Mouse (Mus musculus) hindbrain, embryonic 13.5 days (tissue): ENCODE data around the gene Pitpnm3. TPM values are rescaled to one million over a fixed set of nuclear protein-coding genes. Genes with fewer than 3 reads are reported as not detected.

Experiments
- ATAC-seq: fragments of 200-750 bp; cut with Nextera tagmentation; 2 replicates; pipeline ENCODE4 v1.8.0; 2017; ENCODE audit warnings: moderate TSS enrichment; ENCODE audit not compliant: low FRiP score
- H3K27ac ChIP-seq: fragments of 300-500 bp; sonication (generic); 2 replicates; pipeline ENCODE4 v1.5.1; 2015; ENCODE audit warnings: inconsistent platforms, mild to moderate bottlenecking, moderate library complexity
- H3K27me3 ChIP-seq: fragments of 300-500 bp; sonication (generic); 2 replicates; pipeline ENCODE4 v1.6.1; 2015; ENCODE audit warnings: mild to moderate bottlenecking, inconsistent platforms
- H3K36me3 ChIP-seq: fragments of 300-500 bp; sonication (generic); 2 replicates; pipeline ENCODE4 v1.6.1; 2015; ENCODE audit warnings: mild to moderate bottlenecking, inconsistent platforms
- H3K4me1 ChIP-seq: fragments of 300-500 bp; sonication (generic); replicated peaks from 2 replicates; pipeline ENCODE4 v1.6.1; 2015; ENCODE audit warnings: inconsistent platforms
- H3K4me2 ChIP-seq: fragments of 300-500 bp; sonication (generic); 2 replicates; pipeline ENCODE4 v1.6.1; 2015; ENCODE audit warnings: inconsistent platforms, mild to moderate bottlenecking, moderate library complexity
- H3K4me3 ChIP-seq: fragments of 300-500 bp; sonication (generic); 2 replicates; pipeline ENCODE4 v1.5.1; 2015; ENCODE audit warnings: mild to moderate bottlenecking, inconsistent platforms
- H3K9ac ChIP-seq: fragments of 300-500 bp; sonication (generic); 2 replicates; pipeline ENCODE4 v1.6.1; 2015; ENCODE audit warnings: mild to moderate bottlenecking, inconsistent platforms
- H3K9me3 ChIP-seq: fragments of 300-500 bp; sonication (generic); 2 replicates; pipeline ENCODE4 v1.6.1; 2016; ENCODE audit warnings: inconsistent platforms
- WGBS: fragments of 180-500 bp; shearing (Covaris S2); methylation state at CpG from one replicate; pipeline ENCODE4 v1.1.7; 2015; 5-methylcytosine and 5-hydroxymethylcytosine counted together
- polyA plus RNA-seq: library from polyadenylated mRNA; unstranded; fragments of >200 nt; fragmentation: Nextera tagmentation; extraction: Ambion mirVana; gene quantifications from 2 replicates; pipeline ENCODE4 v1.2.1, GENCODE M21; 2015

The Pitpnm3 gene
- polyA plus RNA-seq, 1 experiment from 2014 or later = 1.9 TPM

GRCm38 (mm10) chr11:72132266-72132665 lies 3.3 kb downstream of the Pitpnm3 start:
- Histone ChIP-seq H3K9me3 (no peaks in the 10 kb centered on the region), H3K36me3 (no peaks in the 10 kb centered on the region), H3K4me3 (no peak overlapping the region), H3K4me2 (no peak overlapping the region), H3K27me3 (peaks cover 63% of the 10 kb centered on the region), H3K9ac (no peak overlapping the region), H3K27ac (no peak overlapping the region), H3K4me1 (peaks cover 57% of the 10 kb centered on the region)
- WGBS = 20% methylated on average over 3 of the region's 3 CpGs
- ATAC-seq = no peak

DNA sequence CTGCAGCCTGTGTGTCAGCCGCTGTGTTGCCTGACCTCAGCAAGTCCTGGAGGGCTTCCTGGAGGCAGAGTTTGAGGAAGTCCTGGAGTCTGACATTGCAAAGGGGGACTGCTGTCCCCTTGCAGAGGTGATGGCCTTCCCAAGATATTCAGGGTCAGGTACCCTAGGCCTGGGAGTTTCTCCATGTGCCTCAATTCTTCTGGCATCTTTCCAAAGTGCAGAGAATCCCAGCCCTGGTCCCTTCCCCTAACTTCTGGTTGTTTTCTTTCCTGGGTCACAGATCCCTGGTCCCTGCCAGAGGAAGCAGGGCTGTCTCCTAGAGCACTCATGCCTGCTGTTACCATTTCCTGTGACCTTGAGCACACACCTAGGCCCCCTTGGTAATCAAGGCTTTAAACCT lies 3.9 kb downstream of the Pitpnm3 start:
- 94% methylated on average over 1 of the region's 1 CpGs for WGBS
- Histone ChIP-seq H3K4me3 (no peak overlapping the region), H3K9me3 (no peaks in the 10 kb centered on the region), H3K9ac (no peak overlapping the region), H3K36me3 (no peaks in the 10 kb centered on the region), H3K27ac (no peak overlapping the region), H3K4me1 (peaks cover 57% of the 10 kb centered on the region), H3K4me2 (no peak overlapping the region), H3K27me3 (peaks cover 58% of the 10 kb centered on the region)
- ATAC-seq = no peak

DNA sequence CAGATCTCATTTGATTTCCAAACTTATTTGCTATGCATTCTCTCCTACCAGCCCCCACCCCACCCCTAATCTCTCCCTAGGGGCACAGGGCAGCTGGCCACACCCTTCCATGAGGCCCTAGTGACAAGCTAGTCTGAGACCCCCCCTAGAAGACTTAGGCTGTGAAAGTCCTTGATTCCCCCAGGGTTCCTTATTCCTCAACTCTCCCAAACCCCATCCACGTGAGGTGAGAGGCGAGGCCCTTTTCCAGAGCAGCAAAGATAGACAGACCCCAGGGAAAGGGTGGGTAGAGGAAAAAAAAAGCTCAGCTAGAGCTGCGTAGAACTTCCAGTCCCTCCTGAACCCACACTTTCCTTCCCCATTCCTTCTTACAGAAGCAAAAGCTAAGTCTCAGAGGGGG lies 4.7 kb downstream of the Pitpnm3 start:
- WGBS = 79% methylated on average over 3 of the region's 3 CpGs
- Histone ChIP-seq H3K27me3 (peaks cover 50% of the 10 kb centered on the region), H3K4me1 (peaks cover 49% of the 10 kb centered on the region), H3K4me2 (no peak overlapping the region), H3K27ac (no peak overlapping the region), H3K36me3 (no peaks in the 10 kb centered on the region), H3K9me3 (no peaks in the 10 kb centered on the region), H3K9ac (no peak overlapping the region), H3K4me3 (no peak overlapping the region)
- ATAC-seq = no peak

DNA sequence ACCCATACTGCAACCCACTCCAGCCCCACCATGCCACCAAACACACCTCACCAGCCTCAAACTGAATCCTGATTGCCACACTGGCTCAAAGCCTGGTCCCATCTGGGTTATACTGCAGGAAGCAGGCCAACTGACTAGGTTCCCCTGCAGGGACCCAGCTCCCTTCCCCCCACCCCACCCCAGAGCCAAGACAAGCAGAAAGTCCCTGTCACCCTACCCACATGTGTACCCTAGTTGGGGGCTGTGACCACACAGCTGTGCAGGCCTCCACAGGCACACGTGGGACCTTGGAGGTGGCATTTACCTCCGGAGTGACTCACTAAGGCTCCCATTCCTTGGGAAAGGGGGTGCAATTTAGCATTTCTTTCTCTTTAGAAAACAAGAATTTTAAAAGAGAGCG lies 5.1 kb downstream of the Pitpnm3 start:
- H3K4me2 ChIP-seq = no peak overlapping the region
- no peak for ATAC-seq
- H3K9ac ChIP-seq = no peak overlapping the region
- no peak overlapping the region for H3K27ac ChIP-seq
- no peaks in the 10 kb centered on the region for H3K36me3 ChIP-seq
- no peak overlapping the region for H3K4me3 ChIP-seq
- peaks cover 48% of the 10 kb centered on the region for H3K27me3 ChIP-seq
- no peaks in the 10 kb centered on the region for H3K9me3 ChIP-seq
- H3K4me1 ChIP-seq = peaks cover 47% of the 10 kb centered on the region
- WGBS = 74% methylated on average over 3 of the region's 3 CpGs

DNA sequence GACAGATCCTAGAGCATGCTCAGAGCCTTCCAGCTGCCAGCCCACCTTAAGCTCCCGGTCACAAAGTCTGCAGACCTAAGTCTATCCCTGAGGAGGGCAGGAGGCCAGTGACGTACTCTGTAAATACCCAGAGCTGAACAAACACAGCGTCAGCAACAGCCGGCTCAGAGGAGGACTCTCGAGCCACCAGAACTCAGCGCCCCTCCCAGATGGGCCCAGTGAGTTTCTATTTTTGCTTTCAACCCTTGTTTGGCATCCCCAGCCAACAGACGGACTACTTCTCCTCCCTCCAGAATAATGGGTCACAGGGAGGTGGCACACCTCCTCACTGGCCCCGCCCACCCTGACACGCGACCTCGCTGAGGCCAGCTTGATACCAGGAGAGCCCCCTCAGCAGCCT lies 5.6 kb downstream of the Pitpnm3 start:
- Histone ChIP-seq H3K27ac (no peak overlapping the region), H3K4me3 (no peak overlapping the region), H3K36me3 (no peaks in the 10 kb centered on the region), H3K4me1 (peaks cover 43% of the 10 kb centered on the region), H3K9me3 (no peaks in the 10 kb centered on the region), H3K9ac (no peak overlapping the region), H3K4me2 (0 out of 2 replicates have a peak overlapping the region, but pooled peaks have one; percentile 3), H3K27me3 (peaks cover 45% of the 10 kb centered on the region)
- 20% methylated on average over 11 of the region's 11 CpGs for WGBS
- ATAC-seq = no peak

GRCm38 (mm10) chr11:72129032-72129894 lies 6.3 kb downstream of the Pitpnm3 start:
- Histone ChIP-seq H3K4me3 (no peak overlapping the region), H3K4me2 (no peak overlapping the region), H3K36me3 (no peaks in the 10 kb centered on the region), H3K9ac (no peak overlapping the region), H3K27me3 (peaks cover 38% of the 10 kb centered on the region), H3K9me3 (no peaks in the 10 kb centered on the region), H3K27ac (no peak overlapping the region), H3K4me1 (peaks cover 35% of the 10 kb centered on the region)
- 69% methylated on average over 8 of the region's 8 CpGs for WGBS
- no peak for ATAC-seq

DNA sequence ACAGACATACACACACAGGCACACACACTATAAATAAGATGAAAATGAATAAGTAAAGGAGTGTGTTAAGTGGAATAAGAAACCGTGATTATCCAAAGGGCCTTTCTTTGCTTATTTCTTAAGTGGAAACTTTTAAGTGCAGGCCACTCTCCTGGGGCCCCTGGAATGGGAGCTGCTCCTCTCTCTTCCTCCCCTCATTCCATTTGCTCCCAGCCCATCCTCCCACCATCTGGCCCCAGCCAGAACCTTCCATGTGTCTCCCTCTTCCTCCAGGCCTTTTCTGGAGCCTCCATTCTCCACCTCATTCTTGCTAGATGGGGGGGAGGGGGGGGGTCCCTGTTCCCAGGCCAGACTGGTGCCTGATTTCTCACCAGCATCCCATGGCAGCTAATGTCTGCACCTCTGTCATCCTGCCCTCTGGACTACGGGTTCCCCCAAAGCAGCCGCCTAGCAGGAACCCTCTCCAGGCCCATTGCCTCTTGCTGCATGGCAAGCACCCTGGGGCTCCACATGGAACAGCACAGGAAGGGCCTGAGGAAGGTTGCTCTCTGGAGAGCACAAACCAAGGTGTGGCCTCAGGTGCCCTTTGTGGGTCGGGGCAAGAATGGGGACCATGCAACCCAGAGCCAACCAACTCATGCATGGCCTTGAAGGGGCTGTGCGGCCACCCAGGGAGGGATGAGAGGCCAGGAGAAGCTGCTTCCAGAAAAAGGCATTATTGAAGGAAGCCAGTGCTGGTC lies 8.0 kb downstream of the Pitpnm3 start:
- Histone ChIP-seq H3K9me3 (no peaks in the 10 kb centered on the region), H3K27me3 (peaks cover 25% of the 10 kb centered on the region), H3K27ac (no peak overlapping the region), H3K4me3 (no peak overlapping the region), H3K4me2 (no peak overlapping the region), H3K9ac (no peak overlapping the region), H3K4me1 (peaks cover 27% of the 10 kb centered on the region), H3K36me3 (no peaks in the 10 kb centered on the region)
- no peak for ATAC-seq
- WGBS = 70% methylated on average over 5 of the region's 5 CpGs

DNA sequence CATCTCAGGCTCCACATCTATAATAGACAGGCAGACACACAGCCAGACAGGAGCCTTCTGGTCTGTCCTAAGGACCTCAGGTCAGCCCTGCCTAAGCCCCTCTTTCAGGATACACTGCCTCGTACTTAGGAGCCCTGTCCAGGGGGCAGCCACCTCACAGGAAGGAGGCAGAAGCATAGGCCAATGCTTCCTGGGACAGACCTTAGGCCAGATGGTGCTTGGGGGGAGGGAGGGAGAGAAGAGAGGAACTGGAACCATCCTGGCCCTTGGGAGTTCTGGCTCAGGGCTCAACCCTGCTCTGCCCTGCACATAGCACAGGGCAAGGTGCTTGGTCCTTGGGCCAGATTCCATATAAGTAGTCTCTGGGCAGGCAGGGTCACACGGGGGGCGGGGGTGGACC lies 9.8 kb downstream of the Pitpnm3 start:
- no peak overlapping the region for H3K4me2 ChIP-seq
- no peak overlapping the region for H3K27ac ChIP-seq
- no peak overlapping the region for H3K9ac ChIP-seq
- no peaks in the 10 kb centered on the region for H3K9me3 ChIP-seq
- peaks cover 18% of the 10 kb centered on the region for H3K4me1 ChIP-seq
- H3K4me3 ChIP-seq = no peak overlapping the region
- H3K27me3 ChIP-seq = peaks cover 10% of the 10 kb centered on the region; the same call in 1 of the 2 replicates
- H3K36me3 ChIP-seq = no peaks in the 10 kb centered on the region
- no peak for ATAC-seq
- 83% methylated on average over 3 of the region's 3 CpGs for WGBS

DNA sequence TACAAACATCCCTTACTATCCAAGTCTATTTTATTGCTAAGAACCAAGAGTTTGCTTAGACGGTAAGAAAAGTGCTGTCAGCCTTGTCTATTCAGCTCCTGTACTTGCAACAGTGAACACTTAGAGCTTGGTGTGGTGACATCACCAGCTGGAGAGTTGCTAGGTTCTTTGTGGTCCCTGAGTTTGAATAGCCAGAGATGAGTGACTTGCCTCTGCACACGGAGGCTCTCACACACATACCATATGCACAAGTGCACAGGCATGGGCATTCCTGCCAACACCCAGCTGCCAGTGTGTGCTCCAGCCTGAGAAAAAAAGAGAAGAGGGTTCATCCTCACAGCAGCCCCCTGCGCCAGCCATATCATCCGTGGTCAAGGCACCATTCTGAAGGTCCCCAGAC lies 12.0 kb downstream of the Pitpnm3 start:
- Histone ChIP-seq H3K27ac (no peak overlapping the region), H3K36me3 (no peaks in the 10 kb centered on the region)
- WGBS = 83% methylated on average over 4 of the region's 4 CpGs

GRCm38 (mm10) chr11:72120354-72120753 lies 15.2 kb downstream of the Pitpnm3 start:
- Histone ChIP-seq H3K4me3 (no peak overlapping the region), H3K9ac (no peak overlapping the region), H3K9me3 (no peaks in the 10 kb centered on the region), H3K36me3 (no peaks in the 10 kb centered on the region), H3K4me1 (no peaks in the 10 kb centered on the region), H3K27ac (no peak overlapping the region), H3K27me3 (0 out of 2 replicates have a peak, but pooled peaks cover 3% of the 10 kb centered on the region), H3K4me2 (no peak overlapping the region)
- ATAC-seq = no peak
- WGBS = 90% methylated on average over 6 of the region's 6 CpGs

More for the DNA sequence above, 12.0 kb downstream of the Pitpnm3 start:
- Histone ChIP-seq H3K9ac (no peak overlapping the region), H3K4me3 (no peak overlapping the region), H3K9me3 (no peaks in the 10 kb centered on the region), H3K27me3 (0 out of 2 replicates have a peak, but pooled peaks cover 3% of the 10 kb centered on the region), H3K4me1 (peaks cover 8% of the 10 kb centered on the region), H3K4me2 (no peak overlapping the region)
- ATAC-seq = no peak

DNA sequence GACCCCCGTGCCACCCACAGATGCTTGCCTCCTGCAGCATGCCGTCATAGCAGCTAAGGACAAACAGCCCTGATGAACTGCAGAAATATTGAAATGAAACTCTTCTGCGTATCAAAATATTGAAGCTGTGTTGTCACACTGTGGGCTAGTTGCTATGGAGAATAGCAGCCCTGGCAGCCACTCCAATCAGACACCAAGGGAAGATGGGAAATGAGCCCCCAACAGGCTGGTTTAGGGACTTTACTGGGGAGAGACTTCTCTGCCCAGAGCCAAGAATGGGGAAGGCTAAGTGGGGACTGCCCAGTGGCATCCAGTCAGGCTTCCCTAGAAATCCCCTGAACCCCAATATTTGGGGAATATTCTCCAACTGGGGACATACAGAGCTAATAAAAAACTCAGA lies 16.9 kb downstream of the Pitpnm3 start:
- no peaks in the 10 kb centered on the region for H3K4me1 ChIP-seq
- no peak overlapping the region for H3K27ac ChIP-seq
- H3K4me3 ChIP-seq = no peak overlapping the region
- H3K27me3 ChIP-seq = no peaks in the 10 kb centered on the region
- ATAC-seq = no peak
- no peaks in the 10 kb centered on the region for H3K36me3 ChIP-seq
- H3K4me2 ChIP-seq = no peak overlapping the region
- 84% methylated on average over 3 of the region's 3 CpGs for WGBS
- H3K9ac ChIP-seq = no peak overlapping the region
- no peaks in the 10 kb centered on the region for H3K9me3 ChIP-seq

DNA sequence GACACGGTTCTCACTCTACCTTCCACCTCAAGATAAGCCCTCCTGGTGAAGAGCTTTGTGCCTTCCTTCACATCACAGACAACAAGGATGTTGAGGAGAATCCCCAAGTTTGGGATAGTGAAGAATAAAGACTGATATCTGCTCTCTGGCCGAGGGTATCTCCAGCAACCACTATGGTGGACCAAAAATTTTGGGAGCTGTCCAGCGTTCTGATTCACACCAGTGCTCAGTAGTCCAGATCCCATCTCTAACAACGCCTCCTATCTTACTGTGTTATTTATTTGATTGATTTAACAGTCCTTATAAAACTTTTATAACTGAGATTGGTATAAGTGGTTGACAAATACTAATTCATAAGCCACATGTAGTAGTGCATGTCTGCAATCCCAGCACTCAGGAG lies 22.3 kb downstream of the Pitpnm3 start:
- 66% methylated on average over 4 of the region's 4 CpGs for WGBS
- no peak overlapping the region for H3K4me2 ChIP-seq
- no peak for ATAC-seq
- no peak overlapping the region for H3K4me3 ChIP-seq
- H3K9me3 ChIP-seq = no peaks in the 10 kb centered on the region
- no peak overlapping the region for H3K9ac ChIP-seq
- H3K36me3 ChIP-seq = no peaks in the 10 kb centered on the region
- no peak overlapping the region for H3K27ac ChIP-seq
- no peaks in the 10 kb centered on the region for H3K4me1 ChIP-seq
- no peaks in the 10 kb centered on the region for H3K27me3 ChIP-seq
